Mouse (Mus musculus) embryonic fibroblast, embryonic 13.5 days (primary cell): ENCODE measurements at regions not wholly inside any gene's neighbourhood (a gene's known extent, or its start where the extent isn't known, plus 50 kb on each side); places are given as distances from the start of the nearest gene placed in this dataset.

Experiments
- CTCF ChIP-seq: IDR thresholded peaks from 2 replicates; pipeline ENCODE4 v1.5.1; 2011; ENCODE audit warnings: mild to moderate bottlenecking, control low read depth, low read length, moderate library complexity, borderline replicate concordance; ENCODE audit not compliant: insufficient read depth
- POLR2A ChIP-seq: IDR thresholded peaks from 2 replicates; pipeline ENCODE4 v1.6.1; 2011; ENCODE audit warnings: low read depth, mild to moderate bottlenecking, control low read depth, low read length, moderate library complexity

- TF ChIP-seq CTCF, result no peak
- no peak for TF ChIP-seq POLR2A
Measured at GRCm38 (mm10) chr4:101350222-101350621, 68.9 kb upstream of the Ak4 start.
